In genomic region chr6:136683410-136684334, GRCm38 (mm10) we compare ENCODE assay signal across 10 mouse cellular contexts. TPM values are rescaled to one million over a fixed set of nuclear protein-coding genes. Genes with fewer than 3 reads are reported as not detected.
A peak's percentile ranks its signal among the peaks of the same experiment; 100 is the strongest.
DNase-seq lines count a peak whose midpoint lies in the region; ATAC-seq and TF ChIP-seq lines count a peak whose summit lies in the region.
"Had no signal": no experiment of that assay in that cellular context is flagged by ENCODE, and none has a peak within 500 bp of the region (broad histone marks: within the 10 kb centered on the region; RNA-seq: fewer than 3 reads in every experiment).

No protein-coding gene starts in this region.

- peak; percentile 31 for DNase-seq in lung, postnatal 0 days (ENCODE audit: low spot score)
- no peak for DNase-seq in lung, adult 2 months
- peak; percentile 5 for DNase-seq in brain, adult 2 months (ENCODE audit: low read depth, low spot score)
- DNase-seq in thymus, postnatal 14 days, result peak; percentile 16
- DNase-seq in right cerebral cortex, adult 2 months (ENCODE audit: low spot score in 2 of 2), result no peak
- DNase-seq: cerebellum, adult 8-10 months; layer of hippocampus, postnatal 36 days had no signal

- TF ChIP-seq CTCF in lung, postnatal 0 days (IDR thresholded peaks at IDR 0.05), result no peak
- no peak for TF ChIP-seq CTCF in lung, adult 2 months (IDR thresholded peaks at IDR 0.05; ENCODE audit: insufficient read depth, low read length)

- no peak for ATAC-seq in lung, postnatal 0 days
- ATAC-seq in megakaryocyte, adult 5-6 weeks (ENCODE audit: poor library complexity, severe bottlenecking), result peak; percentile 95
- no peak for ATAC-seq in inflammation-experienced regulatory T-cells, adult 6 months
- ATAC-seq: hindbrain, postnatal 0 days had no signal

- no peak for TF ChIP-seq EP300 in lung, postnatal 0 days (IDR thresholded peaks at IDR 0.05)

- no peak overlapping the region for H3K27ac ChIP-seq in lung, postnatal 0 days (ENCODE audit: low read length)
- H3K27ac ChIP-seq: hindbrain, postnatal 0 days had no signal

- no peak overlapping the region for H3K4me3 ChIP-seq in lung, postnatal 0 days (ENCODE audit: low read depth, low read length)
- no peak overlapping the region for H3K4me3 ChIP-seq in lung, adult 2 months (replicated peaks; ENCODE audit: extremely low read depth, low read depth, low read length)

- H3K9ac ChIP-seq in lung, postnatal 0 days (replicated peaks; ENCODE audit: low read depth), result no peak overlapping the region

- H3K36me3 ChIP-seq in lung, postnatal 0 days (ENCODE audit: insufficient read depth, low read length), result no peaks in the 10 kb centered on the region

- H3K4me2 ChIP-seq in lung, postnatal 0 days (replicated peaks; ENCODE audit: low read depth, low read length), result no peak overlapping the region

- WGBS in lung, postnatal 0 days, result 82% methylated on average over 11 of the region's 11 CpGs
- 73% methylated on average over 11 of the region's 11 CpGs for WGBS in lung, adult 2 months

- no peaks in the 10 kb centered on the region for H3K9me3 ChIP-seq in lung, postnatal 0 days (ENCODE audit: low read length)

- no peak for TF ChIP-seq POLR2A in lung, adult 2 months (IDR thresholded peaks at IDR 0.05; ENCODE audit: borderline replicate concordance, extremely low read depth, low read depth, low read length)

- H3K27me3 ChIP-seq in lung, postnatal 0 days (replicated peaks; ENCODE audit: insufficient read depth, low read length), result no peaks in the 10 kb centered on the region

- H3K4me1 ChIP-seq in lung, postnatal 0 days (ENCODE audit: insufficient read depth, low read depth, low read length), result no peaks in the 10 kb centered on the region
- no peaks in the 10 kb centered on the region for H3K4me1 ChIP-seq in lung, adult 2 months (ENCODE audit: control insufficient read depth, insufficient read depth, low read length)

RNA-seq across cellular contexts. Expression of gene Plbd1, which starts 21.9 kb away (rescaled TPM):
- polyA plus RNA-seq in lung, postnatal 0 days (2015; fragmentation: Nextera tagmentation; extraction: Ambion mirVana), result 6.0 and 7.2 TPM in 2 replicates
- 24.8 and 25.8 TPM in 2 replicates for polyA plus RNA-seq in lung, adult 2 months (2012; rRNA removed)
- total RNA-seq in megakaryocyte, adult 5-6 weeks (2015), result 346 and 350 TPM in 2 replicates
- total RNA-seq in megakaryocyte, adult 5-6 weeks (2017), result 290 and 300 TPM in 2 replicates
- polyA plus RNA-seq in inflammation-experienced regulatory T-cells, adult 6 months (2017; shearing (Covaris generic)), result 1 to 10 TPM in 1 of 3 experiments, under 1 TPM in 2; 0.48 to 3.6 (median 0.65) TPM
- total RNA-seq: hindbrain, postnatal 0 days had no signal

Comparison
In these comparisons a context has a peak if more than half of its experiments do, and no peak if none do; other contexts are left out.
1. DNase-seq: peak in lung, postnatal 0 days (single experiment), brain, adult 2 months (single experiment) and thymus, postnatal 14 days (single experiment); none in lung, adult 2 months (single experiment) and right cerebral cortex, adult 2 months (0 of 2).